Mouse (Mus musculus) C2C12 (cell line): ENCODE measurements at regions not wholly inside any gene's neighbourhood (a gene's known extent, or its start where the extent isn't known, plus 50 kb on each side); places are given as distances from the start of the nearest gene placed in this dataset.

Experiments
- CTCF ChIP-seq: IDR thresholded peaks from one replicate; pipeline ENCODE4 v1.5.1; 2011; ENCODE audit not compliant: control insufficient read depth, insufficient read depth, insufficient read length
- FOSL1 ChIP-seq: IDR thresholded peaks from one replicate; pipeline ENCODE4 v1.8.0; 2011; ENCODE audit warnings: mild to moderate bottlenecking, low read length; ENCODE audit not compliant: poor library complexity, insufficient read depth, severe bottlenecking
- MAX ChIP-seq: IDR thresholded peaks from one replicate; pipeline ENCODE4 v1.6.1; 2011; ENCODE audit warnings: mild to moderate bottlenecking, control low read depth

- TF ChIP-seq CTCF (no peak), MAX (no peak), FOSL1 (no peak)
Observed at GRCm38 (mm10) chr13:31475845-31476244, 80.1 kb upstream of the Foxq1 start.
